Mouse (Mus musculus): ENCODE data around the gene Wfikkn2. TPM values are rescaled to one million over a fixed set of nuclear protein-coding genes. Genes with fewer than 3 reads are reported as not detected.

The Wfikkn2 gene
- total and polyA plus RNA-seq, 3 experiments = 0.04 to 0.11 (median 0.08) TPM

DNA sequence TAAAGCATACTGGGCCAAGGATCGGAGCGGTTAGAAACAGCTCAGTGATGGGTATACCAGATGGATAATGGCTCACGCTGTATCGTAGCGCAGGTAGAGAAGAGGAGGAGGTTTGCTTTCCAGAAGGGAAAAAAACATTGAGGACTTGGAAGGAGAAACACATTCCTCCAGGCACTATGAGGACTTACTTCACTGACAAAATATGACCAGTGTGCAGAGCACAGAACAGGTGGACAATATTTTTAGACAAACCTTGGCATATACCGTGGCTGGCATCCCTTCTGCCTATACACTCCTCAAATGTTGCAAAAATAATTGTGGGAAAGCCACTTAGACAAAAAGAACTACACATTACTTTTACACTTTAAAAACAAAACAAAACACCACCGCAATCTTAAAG, 24.5 kb downstream of the Wfikkn2 start:
- peaks cover 2 to 5% of the 10 kb centered on the region in 2 experiments; a peak in 3 of 4 replicates for H3K4me1 ChIP-seq (ENCODE audit: control insufficient read depth in 1 of 2, insufficient read depth in 2 of 2)
- no peaks in the 10 kb centered on the region for H3K36me3 ChIP-seq (replicated peaks in 1 of 2; ENCODE audit: control insufficient read depth in 1 of 2, insufficient read depth in 1 of 2, low read length in 1 of 2)
- no peak overlapping the region for H3K4me3 ChIP-seq (replicated peaks in 1 of 3; ENCODE audit: low read depth in 2 of 3, low read length in 2 of 3, poor library complexity in 1 of 3)
- no peaks in the 10 kb centered on the region for H3K27me3 ChIP-seq (replicated peaks)
- no peak overlapping the region for H3K4me2 ChIP-seq (ENCODE audit: insufficient read depth, low read depth, poor library complexity, severe bottlenecking)
- in situ Hi-C loops (cut with MboI; ENCODE audit: low pct_ligation_motif_present, low pct_unique_long_range_greater_than_20kb, low sequenced_read_pairs) (loop anchor here (5.0 kb wide), 1 partner anchor 84 kb away; no protein-coding TSS in a partner anchor), dilution Hi-C loops (cut with MboI; ENCODE audit: extremely low pct_ligation_motif_present, extremely low pct_unique_long_range_greater_than_20kb, low sequenced_read_pairs) (no loop called here)
- no peak overlapping the region for H3K27ac ChIP-seq (ENCODE audit: insufficient read depth, low read depth)
- H3K79me2 ChIP-seq (replicated peaks; ENCODE audit: control insufficient read depth, extremely low read depth, insufficient read depth, poor library complexity, severe bottlenecking) = no peaks in the 10 kb centered on the region
- DNase-seq (ENCODE audit: extremely low read depth) = no peak
- TF ChIP-seq USF1 (IDR thresholded peaks at IDR 0.05; ENCODE audit: low read depth, low read length) = no peak
- no peak for TF ChIP-seq NRF1 (IDR thresholded peaks at IDR 0.05; ENCODE audit: low read depth, low read length)
- TF ChIP-seq MAFK (IDR thresholded peaks at IDR 0.05; ENCODE audit: insufficient replicate concordance, low read length) = no peak
- no peak for TF ChIP-seq TCF12 (IDR thresholded peaks at IDR 0.05; ENCODE audit: low read depth, low read length)
- no peak for TF ChIP-seq KAT2A (IDR thresholded peaks at IDR 0.05; ENCODE audit: insufficient replicate concordance, low read length)
- no peak for TF ChIP-seq USF2 (conservative IDR thresholded peaks at IDR 0.05; ENCODE audit: low read depth, low read length)
- no peak for TF ChIP-seq MAZ (IDR thresholded peaks at IDR 0.05; ENCODE audit: low read depth, low read length)
- H3K9ac ChIP-seq (ENCODE audit: insufficient read depth, low read depth) = no peak overlapping the region
- H3K9me3 ChIP-seq (replicated peaks; ENCODE audit: low read length) = no peaks in the 10 kb centered on the region

DNA sequence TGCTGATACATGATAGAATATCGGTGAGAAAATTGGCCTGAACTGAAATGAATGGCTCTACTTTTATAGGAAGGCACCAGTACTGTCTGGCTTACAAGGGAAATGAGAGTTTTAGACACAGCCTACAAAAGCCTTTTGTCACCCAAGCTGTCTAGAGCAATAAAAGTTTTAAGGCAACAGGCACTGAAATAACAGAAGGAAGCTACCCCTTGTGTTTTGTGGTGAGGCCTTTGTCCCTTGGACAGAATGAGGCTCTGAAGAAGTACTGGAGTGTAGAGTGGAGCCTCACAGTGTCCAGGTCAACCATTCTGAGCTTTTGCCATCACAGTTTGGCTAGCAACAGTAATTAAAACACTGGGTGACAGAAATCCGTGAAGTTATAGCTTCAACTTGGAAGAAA, 29.6 kb downstream of the Wfikkn2 start:
- Histone ChIP-seq H3K9me3 (replicated peaks; ENCODE audit: low read length) (no peaks in the 10 kb centered on the region), H3K9ac (ENCODE audit: insufficient read depth, low read depth) (no peak overlapping the region), H3K27ac (ENCODE audit: insufficient read depth, low read depth) (no peak overlapping the region), H3K79me2 (replicated peaks; ENCODE audit: control insufficient read depth, extremely low read depth, insufficient read depth, poor library complexity, severe bottlenecking) (peaks cover 29% of the 10 kb centered on the region), H3K4me2 (ENCODE audit: insufficient read depth, low read depth, poor library complexity, severe bottlenecking) (no peak overlapping the region), H3K4me3 (replicated peaks in 1 of 3; ENCODE audit: low read depth in 2 of 3, low read length in 2 of 3, poor library complexity in 1 of 3) (no peak overlapping the region), H3K36me3 (replicated peaks in 1 of 2; ENCODE audit: control insufficient read depth in 1 of 2, insufficient read depth in 1 of 2, low read length in 1 of 2) (peaks cover 12 to 15% of the 10 kb centered on the region in 2 experiments), H3K27me3 (replicated peaks) (no peaks in the 10 kb centered on the region), H3K4me1 (ENCODE audit: control insufficient read depth in 1 of 2, insufficient read depth in 2 of 2) (peaks cover 7 to 10% of the 10 kb centered on the region in 2 experiments; a peak in 3 of 4 replicates)
- dilution Hi-C loops (cut with MboI; ENCODE audit: extremely low pct_ligation_motif_present, extremely low pct_unique_long_range_greater_than_20kb, low sequenced_read_pairs) = no loop called here
- TF ChIP-seq POLR2AphosphoS2 (IDR thresholded peaks at IDR 0.05; ENCODE audit: low read depth, low read length) (peak; percentile 65; the same call in 1 of the 2 replicates), ELF1 (IDR thresholded peaks at IDR 0.05; ENCODE audit: low read depth, low read length) (no peak)
- DNase-seq (ENCODE audit: extremely low read depth) = no peak
- in situ Hi-C loops (cut with MboI; ENCODE audit: low pct_ligation_motif_present, low pct_unique_long_range_greater_than_20kb, low sequenced_read_pairs) = no loop called here

DNA sequence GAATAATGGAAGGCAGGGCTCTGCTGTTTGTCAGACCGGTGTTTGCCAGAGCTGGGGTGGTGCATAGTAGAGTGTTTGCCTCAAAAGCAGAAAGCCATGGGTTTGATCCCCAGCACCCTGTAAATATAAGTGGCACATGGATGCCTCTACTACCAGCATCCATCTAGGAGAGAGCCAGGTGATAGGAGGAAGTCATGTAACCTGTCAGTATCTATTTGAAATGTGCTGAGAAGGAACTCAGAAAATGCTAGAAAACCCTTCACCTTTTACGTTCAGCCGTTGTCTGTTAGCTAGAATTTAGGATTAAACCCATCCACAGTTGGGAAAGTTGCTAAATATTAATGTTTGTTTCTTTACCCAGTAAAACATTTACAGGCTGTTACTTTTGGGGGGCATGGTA, 30.2 kb downstream of the Wfikkn2 start:
- no peak overlapping the region for H3K4me3 ChIP-seq (replicated peaks in 1 of 3; ENCODE audit: low read depth in 2 of 3, low read length in 2 of 3, poor library complexity in 1 of 3)
- H3K27me3 ChIP-seq (replicated peaks) = no peaks in the 10 kb centered on the region
- H3K9me3 ChIP-seq (replicated peaks; ENCODE audit: low read length) = no peaks in the 10 kb centered on the region
- peaks cover 12 to 15% of the 10 kb centered on the region in 2 experiments for H3K36me3 ChIP-seq (replicated peaks in 1 of 2; ENCODE audit: control insufficient read depth in 1 of 2, insufficient read depth in 1 of 2, low read length in 1 of 2)
- no peak overlapping the region for H3K27ac ChIP-seq (ENCODE audit: insufficient read depth, low read depth)
- H3K4me1 ChIP-seq (ENCODE audit: control insufficient read depth in 1 of 2, insufficient read depth in 2 of 2) = peaks cover 7 to 10% of the 10 kb centered on the region in 2 experiments; a peak in 3 of 4 replicates
- peaks cover 29% of the 10 kb centered on the region for H3K79me2 ChIP-seq (replicated peaks; ENCODE audit: control insufficient read depth, extremely low read depth, insufficient read depth, poor library complexity, severe bottlenecking)
- in situ Hi-C loops (cut with MboI; ENCODE audit: low pct_ligation_motif_present, low pct_unique_long_range_greater_than_20kb, low sequenced_read_pairs) (no loop called here), dilution Hi-C loops (cut with MboI; ENCODE audit: extremely low pct_ligation_motif_present, extremely low pct_unique_long_range_greater_than_20kb, low sequenced_read_pairs) (no loop called here)
- no peak overlapping the region for H3K4me2 ChIP-seq (ENCODE audit: insufficient read depth, low read depth, poor library complexity, severe bottlenecking)
- no peak overlapping the region for H3K9ac ChIP-seq (ENCODE audit: insufficient read depth, low read depth)
- TF ChIP-seq USF2 (conservative IDR thresholded peaks at IDR 0.05; ENCODE audit: low read depth, low read length) (no peak), JUN (IDR thresholded peaks at IDR 0.05; ENCODE audit: insufficient read depth, low read depth, low read length) (no peak), CHD2 (IDR thresholded peaks at IDR 0.05; ENCODE audit: low read length) (no peak), ZC3H11A (IDR thresholded peaks at IDR 0.05; ENCODE audit: low read depth, low read length) (no peak)
- no peak for DNase-seq (ENCODE audit: extremely low read depth)

Measured in CH12.LX (cell line).